Mouse (Mus musculus): ENCODE data around the gene Map4k4. TPM values are rescaled to one million over a fixed set of nuclear protein-coding genes. Genes with fewer than 3 reads are reported as not detected.

The Map4k4 gene
- total RNA-seq, 2 experiments from 2014 or later = 98.8 to 114 TPM

- Histone ChIP-seq H3K4me3 (no peak overlapping the region), H3K27ac (no peak overlapping the region)
- TF ChIP-seq CTCF (IDR thresholded peaks at IDR 0.05) = no peak
- intact Hi-C loops (cut with DNase I) = no loop called here
- DNase-seq (ENCODE audit: extremely low spot score in 1 of 2, low spot score in 2 of 2) = no peak
Observed at GRCm38 (mm10) chr1:39986820-39987219, 86.1 kb downstream of the Map4k4 start.

DNA sequence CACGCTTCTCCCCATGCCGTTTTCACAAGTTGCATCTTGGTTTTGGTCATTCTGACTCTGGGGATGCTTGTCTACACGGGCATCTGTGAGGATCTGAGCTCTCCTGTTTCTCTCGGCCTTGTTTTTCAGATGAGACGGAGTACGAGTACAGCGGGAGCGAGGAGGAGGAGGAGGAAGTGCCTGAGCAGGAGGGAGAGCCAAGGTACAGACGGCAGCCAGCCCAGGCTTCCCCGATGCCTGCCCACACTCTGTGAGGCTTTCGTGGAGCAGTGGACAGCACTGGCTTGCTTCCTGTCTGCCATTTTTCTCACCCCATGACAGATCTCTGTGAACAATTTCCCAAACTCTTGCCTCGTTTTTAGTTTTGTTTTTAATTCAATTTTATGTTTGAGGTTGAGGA is 88.1 kb downstream of the Map4k4 start:
- intact Hi-C loops (cut with DNase I) = no loop called here
- DNase-seq (ENCODE audit: extremely low spot score in 1 of 2, low spot score in 2 of 2) = peak in 1 of 2 experiments; percentile 58

DNA sequence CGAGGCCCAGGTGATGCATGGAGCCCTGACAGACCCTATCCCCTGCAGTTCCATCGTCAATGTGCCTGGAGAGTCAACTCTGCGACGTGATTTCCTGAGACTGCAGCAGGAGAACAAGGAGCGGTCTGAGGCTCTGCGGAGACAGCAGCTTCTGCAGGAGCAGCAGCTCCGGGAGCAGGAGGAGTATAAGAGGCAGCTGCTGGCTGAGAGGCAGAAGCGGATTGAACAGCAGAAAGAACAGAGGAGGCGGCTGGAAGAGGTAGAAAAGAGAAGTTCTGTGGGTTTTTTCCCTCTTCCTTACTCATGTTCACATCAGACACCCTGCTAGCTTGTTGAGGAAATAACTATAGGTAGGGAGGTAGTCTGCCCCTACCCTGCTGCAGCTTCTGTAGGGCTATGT is 89.3 kb downstream of the Map4k4 start:
- DNase-seq (ENCODE audit: extremely low spot score in 1 of 2, low spot score in 2 of 2) = no peak
- H3K4me3 ChIP-seq = no peak overlapping the region
- H3K27ac ChIP-seq = peak overlapping the region; percentile 66
- TF ChIP-seq CTCF (IDR thresholded peaks at IDR 0.05) = no peak
- intact Hi-C loops (cut with DNase I) = no loop called here

More for the DNA sequence above, 88.1 kb downstream of the Map4k4 start:
- TF ChIP-seq CTCF (IDR thresholded peaks at IDR 0.05) = no peak
- no peak overlapping the region for H3K4me3 ChIP-seq
- H3K27ac ChIP-seq = peak overlapping the region; percentile 45; the same call in 1 of the 2 replicates

DNA sequence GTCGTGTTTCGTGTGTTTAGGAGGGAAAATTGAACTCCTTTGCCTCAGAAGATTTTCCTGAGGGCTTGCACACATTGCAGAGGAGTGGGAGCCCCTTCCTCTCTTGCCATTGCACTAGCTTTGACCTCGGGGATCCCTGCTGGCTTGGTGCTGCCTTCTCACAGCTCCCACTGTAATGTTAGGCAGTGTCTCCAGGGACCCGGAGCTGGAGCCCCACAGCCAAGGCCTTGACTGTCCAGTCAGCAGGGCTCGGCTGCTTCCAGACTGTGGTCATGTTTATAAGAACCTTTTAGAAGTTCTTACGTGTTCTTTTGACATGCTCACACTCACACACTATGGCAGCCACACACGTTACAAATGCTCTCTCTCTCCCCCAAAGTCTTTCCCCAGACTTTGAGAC is 93.2 kb downstream of the Map4k4 start:
- intact Hi-C loops (cut with DNase I) = no loop called here
- H3K4me3 ChIP-seq = no peak overlapping the region
- no peak overlapping the region for H3K27ac ChIP-seq
- no peak for TF ChIP-seq CTCF (IDR thresholded peaks at IDR 0.05)
- DNase-seq (ENCODE audit: extremely low spot score in 1 of 2, low spot score in 2 of 2) = no peak

GRCm38 (mm10) chr1:39995593-39995992 is 94.9 kb downstream of the Map4k4 start:
- no peak for DNase-seq (ENCODE audit: extremely low spot score in 1 of 2, low spot score in 2 of 2)
- TF ChIP-seq CTCF (IDR thresholded peaks at IDR 0.05) = no peak
- no peak overlapping the region for H3K4me3 ChIP-seq
- H3K27ac ChIP-seq = no peak overlapping the region
- intact Hi-C loops (cut with DNase I) = no loop called here

- Histone ChIP-seq H3K4me3 (no peak overlapping the region), H3K27ac (peak overlapping the region; percentile 36)
- intact Hi-C loops (cut with DNase I) = loop anchor here (5.0 kb wide), 2 partner anchors 377 to 542 kb away; no protein-coding TSS in a partner anchor
- no peak for TF ChIP-seq CTCF (IDR thresholded peaks at IDR 0.05)
- no peak for DNase-seq (ENCODE audit: extremely low spot score in 1 of 2, low spot score in 2 of 2)
Observed at GRCm38 (mm10) chr1:40000476-40000875, 99.8 kb downstream of the Map4k4 start.

- H3K4me3 ChIP-seq = no peak overlapping the region
- peak in 1 of 2 experiments; percentile 71 for DNase-seq (ENCODE audit: extremely low spot score in 1 of 2, low spot score in 2 of 2)
- TF ChIP-seq CTCF (IDR thresholded peaks at IDR 0.05) = peak; percentile 74
- intact Hi-C loops (cut with DNase I) = loop anchor here (5.0 kb wide), 2 partner anchors 376 to 541 kb away; no protein-coding TSS in a partner anchor
- H3K27ac ChIP-seq = 0 out of 2 replicates have a peak overlapping the region, but pooled peaks have one; percentile 10
Observed at GRCm38 (mm10) chr1:40000899-40001298, 100.2 kb downstream of the Map4k4 start.

DNA sequence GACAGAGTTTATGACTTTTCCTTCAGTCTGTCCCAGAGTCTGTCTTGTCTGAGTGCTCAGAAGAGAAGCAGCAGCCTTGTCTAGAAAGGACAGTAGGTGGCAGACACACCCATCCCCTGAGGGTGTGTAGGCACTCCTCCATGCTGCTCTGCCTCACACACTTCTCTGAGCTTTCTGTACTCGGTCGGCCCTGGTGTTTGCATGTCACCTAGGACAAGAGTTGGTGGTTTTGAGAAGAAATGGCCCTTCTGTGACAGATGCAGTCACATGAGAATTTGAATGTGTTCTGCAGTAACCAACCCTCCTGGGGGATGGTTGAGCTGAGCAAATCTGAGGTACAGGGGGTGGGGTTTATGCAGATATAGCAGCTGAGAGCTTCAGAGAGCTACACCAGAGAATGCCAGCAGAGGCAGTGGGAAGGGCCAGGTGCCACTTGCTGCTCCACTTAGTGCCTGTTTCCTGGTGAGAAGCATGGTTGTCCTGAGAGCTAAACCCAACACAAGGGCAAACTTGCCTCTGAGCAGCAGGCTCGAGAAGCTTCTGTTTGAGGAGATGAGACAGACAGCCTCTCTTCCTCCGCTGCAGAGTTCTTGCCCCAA is 101.5 kb downstream of the Map4k4 start:
- peak; percentile 27 for TF ChIP-seq CTCF (IDR thresholded peaks at IDR 0.05)
- intact Hi-C loops (cut with DNase I) = loop anchor here (5.0 kb wide), 2 partner anchors 375 to 540 kb away; no protein-coding TSS in a partner anchor
- no peak for DNase-seq (ENCODE audit: extremely low spot score in 1 of 2, low spot score in 2 of 2)
- H3K4me3 ChIP-seq = no peak overlapping the region
- no peak overlapping the region for H3K27ac ChIP-seq

DNA sequence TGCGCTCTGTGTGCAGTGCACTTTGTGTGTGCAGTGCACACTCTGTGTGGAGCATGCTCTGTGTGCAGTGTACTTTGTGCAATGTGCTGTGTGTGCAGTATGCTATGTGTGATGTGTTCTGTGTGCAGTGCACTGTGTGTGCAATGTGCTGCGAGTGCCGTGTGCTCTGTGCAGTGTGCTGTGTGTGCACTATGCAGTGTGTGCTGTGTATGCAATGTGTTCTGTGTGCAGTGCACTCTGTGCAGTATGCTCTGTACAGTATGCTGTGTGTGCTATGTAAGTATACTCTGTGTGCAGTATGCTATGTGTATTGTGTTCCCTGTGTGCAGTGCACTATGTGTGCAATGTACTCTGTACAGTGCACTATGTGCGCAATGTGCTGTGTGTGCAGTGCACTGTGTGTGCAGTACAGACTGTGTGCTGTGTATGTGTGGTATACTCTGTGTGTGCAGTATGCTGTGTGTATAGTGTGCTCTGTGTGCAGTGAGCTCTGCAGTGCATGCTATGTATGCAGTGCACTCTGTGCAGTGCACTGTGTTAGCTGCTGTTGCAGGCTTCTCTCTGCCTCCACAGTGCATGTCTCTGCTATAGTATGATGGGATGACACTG is 105.4 kb downstream of the Map4k4 start:
- intact Hi-C loops (cut with DNase I) = no loop called here
- H3K27ac ChIP-seq = no peak overlapping the region
- H3K4me3 ChIP-seq = no peak overlapping the region
- DNase-seq (ENCODE audit: extremely low spot score in 1 of 2, low spot score in 2 of 2) = no peak
- TF ChIP-seq CTCF (IDR thresholded peaks at IDR 0.05) = no peak

DNA sequence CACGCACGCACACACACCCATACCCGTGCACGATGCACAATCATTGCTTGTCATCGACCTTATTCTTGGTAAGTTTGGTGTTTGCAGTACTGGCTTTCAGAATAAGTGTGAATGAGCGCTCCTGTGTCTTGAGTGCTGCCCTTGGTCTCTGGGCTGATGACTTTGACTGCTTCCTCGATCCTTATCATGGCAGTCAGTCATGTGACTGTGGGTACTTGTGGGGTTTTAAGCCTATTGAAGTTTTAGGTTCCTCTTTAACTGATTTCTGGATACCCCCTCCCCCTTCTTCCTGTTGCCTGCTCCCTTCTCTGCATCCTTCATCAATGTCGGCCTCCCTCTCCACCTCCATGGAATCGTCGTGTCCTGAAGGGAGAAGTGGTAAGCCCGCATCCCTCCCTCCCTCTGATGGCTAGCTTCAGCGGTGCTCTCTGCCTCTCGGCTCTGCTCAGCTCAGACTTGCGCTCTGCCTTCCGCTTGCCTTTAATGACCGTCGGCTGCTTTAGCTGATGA is 107.3 kb downstream of the Map4k4 start:
- no peak for TF ChIP-seq CTCF (IDR thresholded peaks at IDR 0.05)
- intact Hi-C loops (cut with DNase I) = no loop called here
- no peak overlapping the region for H3K27ac ChIP-seq
- DNase-seq (ENCODE audit: extremely low spot score in 1 of 2, low spot score in 2 of 2) = no peak
- H3K4me3 ChIP-seq = no peak overlapping the region

- Histone ChIP-seq H3K4me3 (no peak overlapping the region), H3K27ac (no peak overlapping the region)
- no peak for TF ChIP-seq CTCF (IDR thresholded peaks at IDR 0.05)
- intact Hi-C loops (cut with DNase I) = no loop called here
- no peak for DNase-seq (ENCODE audit: extremely low spot score in 1 of 2, low spot score in 2 of 2)
Observed at GRCm38 (mm10) chr1:40012696-40013095, 112.0 kb downstream of the Map4k4 start.

DNA sequence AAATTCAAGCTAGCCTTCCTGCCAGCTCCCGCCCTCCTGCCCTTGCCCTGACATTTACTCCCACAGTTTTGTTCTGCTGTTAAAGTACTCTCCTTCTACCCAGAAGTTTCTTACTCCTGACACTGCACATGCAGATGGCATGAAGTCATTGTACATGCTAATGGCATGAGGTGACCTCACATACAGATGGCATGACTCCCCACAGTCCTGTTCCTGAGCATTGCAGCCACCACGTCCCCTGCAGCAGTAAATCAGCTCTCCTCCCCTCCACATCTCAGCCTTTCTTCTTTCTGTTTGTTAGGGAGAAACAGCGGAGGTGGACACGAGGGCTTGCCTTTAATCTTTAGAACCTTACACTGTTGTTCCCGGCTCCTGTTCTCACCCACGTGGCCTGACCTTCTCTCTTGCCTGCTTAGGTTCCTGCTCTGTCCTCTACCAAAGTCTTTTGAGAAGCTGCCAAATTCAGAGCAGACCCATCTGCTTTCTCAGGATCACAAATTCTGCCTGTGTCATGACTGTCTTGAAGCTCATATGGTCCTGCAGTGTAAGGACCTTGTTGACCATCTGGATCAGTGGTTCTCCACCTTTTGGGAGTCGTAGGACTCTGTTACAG is 114.5 kb downstream of the Map4k4 start:
- Histone ChIP-seq H3K27ac (no peak overlapping the region), H3K4me3 (no peak overlapping the region)
- DNase-seq (ENCODE audit: extremely low spot score in 1 of 2, low spot score in 2 of 2) = no peak
- no peak for TF ChIP-seq CTCF (IDR thresholded peaks at IDR 0.05)
- intact Hi-C loops (cut with DNase I) = no loop called here
